9 mouse cellular contexts compared by ENCODE assay signal in genomic region chr2:28387422-28387836, GRCm38 (mm10). TPM values are rescaled to one million over a fixed set of nuclear protein-coding genes. Genes with fewer than 3 reads are reported as not detected.
DNase-seq lines count a peak whose midpoint lies in the region; ATAC-seq lines count a peak whose summit lies in the region.
"Had no signal": no experiment of that assay in that cellular context is flagged by ENCODE, and none has a peak within 500 bp of the region (broad histone marks: within the 10 kb centered on the region; RNA-seq: fewer than 3 reads in every experiment).

No protein-coding gene starts in this region.

- no peak overlapping the region for H3K27ac ChIP-seq in lung, embryonic 15.5 days
- peak overlapping the region; percentile 88 for H3K27ac ChIP-seq in forebrain, embryonic 13.5 days
- peak overlapping the region; percentile 67 for H3K27ac ChIP-seq in hindbrain, embryonic 16.5 days (ENCODE audit: low read depth, low read length)

- H3K4me1 ChIP-seq in lung, embryonic 15.5 days, result 0 out of 2 replicates have a peak, but pooled peaks cover 6% of the 10 kb centered on the region
- peaks cover 50% of the 10 kb centered on the region for H3K4me1 ChIP-seq in forebrain, embryonic 13.5 days
- H3K4me1 ChIP-seq in hindbrain, embryonic 16.5 days (ENCODE audit: control insufficient read depth, insufficient read depth, low read depth, low read length), result peaks cover 16% of the 10 kb centered on the region
- H3K4me1 ChIP-seq: megakaryocyte, embryonic 14.5 days had no signal

- no peak overlapping the region for H3K4me2 ChIP-seq in lung, embryonic 15.5 days
- H3K4me2 ChIP-seq in forebrain, embryonic 13.5 days, result no peak overlapping the region
- no peak overlapping the region for H3K4me2 ChIP-seq in hindbrain, embryonic 16.5 days (ENCODE audit: low read length)

- H3K9me3 ChIP-seq in lung, embryonic 15.5 days, result no peaks in the 10 kb centered on the region
- no peaks in the 10 kb centered on the region for H3K9me3 ChIP-seq in forebrain, embryonic 13.5 days (replicated peaks)
- no peaks in the 10 kb centered on the region for H3K9me3 ChIP-seq in hindbrain, embryonic 16.5 days (ENCODE audit: control insufficient read depth, low read length)
- H3K9me3 ChIP-seq: megakaryocyte, embryonic 14.5 days had no signal

- peak; percentile 58 for ATAC-seq in lung, embryonic 15.5 days (ENCODE audit: borderline replicate concordance, extremely low read depth, low FRiP score, low TSS enrichment)
- peak; percentile 96 for ATAC-seq in forebrain, embryonic 13.5 days
- ATAC-seq in hindbrain, embryonic 16.5 days, result peak; percentile 87

- 20% methylated on average over 6 of the region's 6 CpGs for WGBS in lung, embryonic 15.5 days
- WGBS in forebrain, embryonic 13.5 days, result 5% methylated on average over 6 of the region's 6 CpGs
- 5% methylated on average over 6 of the region's 6 CpGs for whole genome bisulfite sequencing in hindbrain, embryonic 16.5 days

- H3K4me3 ChIP-seq in lung, embryonic 15.5 days, result no peak overlapping the region
- no peak overlapping the region for H3K4me3 ChIP-seq in forebrain, embryonic 13.5 days
- H3K4me3 ChIP-seq in hindbrain, embryonic 16.5 days (ENCODE audit: low read length), result no peak overlapping the region
- H3K4me3 ChIP-seq: megakaryocyte, embryonic 14.5 days had no signal

- H3K36me3 ChIP-seq in lung, embryonic 15.5 days, result no peaks in the 10 kb centered on the region
- no peaks in the 10 kb centered on the region for H3K36me3 ChIP-seq in forebrain, embryonic 13.5 days (ENCODE audit: poor library complexity, severe bottlenecking)
- H3K36me3 ChIP-seq in hindbrain, embryonic 16.5 days (ENCODE audit: control insufficient read depth, insufficient read depth, low read length), result no peaks in the 10 kb centered on the region

- no peak overlapping the region for H3K9ac ChIP-seq in lung, embryonic 15.5 days
- H3K9ac ChIP-seq in forebrain, embryonic 13.5 days, result no peak overlapping the region
- H3K9ac ChIP-seq in hindbrain, embryonic 16.5 days (ENCODE audit: low read depth, low read length), result no peak overlapping the region

- DNase-seq in lung, adult 18-20 months, result no peak
- peak; percentile 95 for DNase-seq in left cerebral cortex, postnatal 4 days
- peak; percentile 90 for DNase-seq in right cerebral cortex, adult 18-20 months
- DNase-seq in thymus, postnatal 10 days (ENCODE audit: low spot score in 2 of 2), result no peak
- DNase-seq in thymus, postnatal 14 days, result no peak

- no peaks in the 10 kb centered on the region for H3K27me3 ChIP-seq in lung, embryonic 15.5 days
- H3K27me3 ChIP-seq in forebrain, embryonic 13.5 days, result no peaks in the 10 kb centered on the region
- H3K27me3 ChIP-seq in hindbrain, embryonic 16.5 days (replicated peaks; ENCODE audit: control insufficient read depth, insufficient read depth, low read length), result no peaks in the 10 kb centered on the region

- intact Hi-C loops in left cerebral cortex, postnatal 4 days (cut with DNase I), result no loop called here

RNA-seq across cellular contexts. Expression of gene Ppp1r26, which starts 59.2 kb away (rescaled TPM):
- polyA plus RNA-seq in lung, embryonic 15.5 days (2015; fragmentation: Nextera tagmentation; extraction: Ambion mirVana), result 5.2 and 6.0 TPM in 2 replicates
- polyA plus RNA-seq in forebrain, embryonic 13.5 days (2015; fragmentation: Nextera tagmentation; extraction: Ambion mirVana), result 6.2 and 8.4 TPM in 2 replicates
- 14.5 and 17.4 TPM in 2 replicates for polyA plus RNA-seq in hindbrain, embryonic 16.5 days (2015; fragmentation: Nextera tagmentation; extraction: Ambion mirVana)
- total RNA-seq in left cerebral cortex, postnatal 4 days (2021), result 10 to 100 TPM; 35.8 to 36.2 TPM

Comparison
In these comparisons a context has a peak if more than half of its experiments do, and no peak if none do; other contexts are left out.
1. DNase-seq: peak in left cerebral cortex, postnatal 4 days (single experiment) and right cerebral cortex, adult 18-20 months (single experiment); none in lung, adult 18-20 months (0 of 2), thymus, postnatal 10 days (0 of 2) and thymus, postnatal 14 days (single experiment).
2. Peak in every context shown above with its lines, with median percentiles within 50 percentile points of each other: ATAC-seq.